Comparison of ENCODE assay signal across 11 mouse cellular contexts in the genomic region with DNA sequence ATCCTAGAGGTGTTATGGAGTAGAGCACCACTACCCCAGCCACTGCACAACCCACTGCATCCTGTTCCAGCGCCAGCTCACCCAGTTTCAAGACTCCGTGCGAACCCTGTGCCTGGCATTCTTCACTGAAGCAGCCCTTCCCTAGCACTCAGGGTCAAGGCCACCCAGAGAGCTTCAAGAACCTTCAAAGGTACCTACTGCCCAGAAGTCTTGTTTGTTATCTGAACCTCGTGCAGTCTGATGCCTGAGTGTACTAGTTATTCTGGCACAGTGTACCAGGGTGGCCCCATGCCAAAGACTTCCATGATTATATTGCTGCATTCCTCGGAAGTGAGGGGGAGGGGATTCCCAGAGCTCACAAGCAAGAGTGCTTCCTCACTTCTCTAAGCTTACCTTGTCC. TPM values are rescaled to one million over a fixed set of nuclear protein-coding genes. Genes with fewer than 3 reads are reported as not detected.
DNase-seq lines count a peak whose midpoint lies in the region; ATAC-seq lines count a peak whose summit lies in the region.
"Had no signal": no experiment of that assay in that cellular context is flagged by ENCODE, and none has a peak within 500 bp of the region (broad histone marks: within the 10 kb centered on the region; RNA-seq: fewer than 3 reads in every experiment).

No protein-coding gene starts in this region.

- no peak overlapping the region for H3K27ac ChIP-seq in heart, embryonic 14.5 days (replicated peaks in 1 of 2; ENCODE audit: control insufficient read depth in 1 of 2, insufficient read depth in 1 of 2, low read depth in 2 of 2, low read length in 2 of 2)
- H3K27ac ChIP-seq: hindbrain, embryonic 12.5 days; macrophage had no signal

- WGBS in heart, embryonic 14.5 days: 37% methylated on average over 5 of the region's 5 CpGs

- peak; percentile 51; the same call in 1 of the 2 replicates for ATAC-seq in heart, embryonic 14.5 days (ENCODE audit: insufficient number of reproducible peaks, insufficient read depth, low FRiP score, low read depth)
- ATAC-seq in megakaryocyte-erythroid progenitor cell, adult 5-6 weeks (replicated peaks; ENCODE audit: low FRiP score, low TSS enrichment, poor library complexity, severe bottlenecking): no peak

- intact Hi-C loops in gastrocnemius, postnatal 36 days (cut with DNase I): no loop called here

- no peaks in the 10 kb centered on the region for H3K9me3 ChIP-seq in heart, embryonic 14.5 days (ENCODE audit: control insufficient read depth, low read length)
- H3K9me3 ChIP-seq: hindbrain, embryonic 12.5 days had no signal

- H3K4me1 ChIP-seq in heart, embryonic 14.5 days (ENCODE audit: control insufficient read depth in 2 of 2, insufficient read depth in 2 of 2, low read length in 2 of 2): peaks cover 10 to 18% of the 10 kb centered on the region in 2 experiments
- H3K4me1 ChIP-seq: hindbrain, embryonic 12.5 days had no signal

- DNase-seq in heart, adult 11 months: no peak
- DNase-seq in right cerebral cortex, postnatal 4 days: peak; percentile 60
- DNase-seq in right cerebral cortex, postnatal 25 days: no peak
- DNase-seq in kidney, postnatal 10 days: peak; percentile 47
- peak; percentile 94 for DNase-seq in testis, postnatal 10 days (ENCODE audit: low spot score)
- no peak for DNase-seq in gastrocnemius, postnatal 36 days

- H3K4me3 ChIP-seq in heart, embryonic 14.5 days (ENCODE audit: control insufficient read depth in 1 of 2, insufficient read depth in 1 of 2, low read depth in 1 of 2, low read length in 2 of 2): no peak overlapping the region
- H3K4me3 ChIP-seq: hindbrain, embryonic 12.5 days had no signal

- H3K4me2 ChIP-seq in heart, embryonic 14.5 days (ENCODE audit: low read length): no peak overlapping the region
- H3K4me2 ChIP-seq: hindbrain, embryonic 12.5 days had no signal

- no peaks in the 10 kb centered on the region for H3K27me3 ChIP-seq in heart, embryonic 14.5 days (ENCODE audit: control insufficient read depth, insufficient read depth, low read length)
- H3K27me3 ChIP-seq: hindbrain, embryonic 12.5 days had no signal

- H3K9ac ChIP-seq in heart, embryonic 14.5 days (ENCODE audit: low read length): no peak overlapping the region
- H3K9ac ChIP-seq: hindbrain, embryonic 12.5 days had no signal

- H3K36me3 ChIP-seq in heart, embryonic 14.5 days (ENCODE audit: control insufficient read depth, insufficient read depth, low read length): no peaks in the 10 kb centered on the region

RNA-seq across cellular contexts. Expression of a gene that starts 38.1 kb away (rescaled TPM):
- polyA plus RNA-seq in heart, embryonic 14.5 days (2014; fragmentation: Nextera tagmentation; extraction: Ambion mirVana): 7.8 and 11.6 TPM in 2 replicates
- not detected in 2 replicates for total RNA-seq in megakaryocyte-erythroid progenitor cell, adult 5-6 weeks (2014; fragmentation: Nextera tagmentation)
- total RNA-seq in megakaryocyte-erythroid progenitor cell, adult 5-6 weeks (2017): not detected in 2 replicates
- 1 to 10 TPM in 1 of 2 experiments, under 1 TPM in 1; 0.64 to 1.6 TPM for total RNA-seq in gastrocnemius, postnatal 36 days (2021)

RNA-seq across cellular contexts. Expression of a gene that starts 57.6 kb away (rescaled TPM):
- 0.19 TPM in 1 of 2 replicates, not detected in the other for polyA plus RNA-seq in heart, embryonic 14.5 days (2014; fragmentation: Nextera tagmentation; extraction: Ambion mirVana)
- not detected in 2 replicates for total RNA-seq in megakaryocyte-erythroid progenitor cell, adult 5-6 weeks (2014; fragmentation: Nextera tagmentation)
- total RNA-seq in megakaryocyte-erythroid progenitor cell, adult 5-6 weeks (2017): not detected in 2 replicates
- not detected for total RNA-seq in gastrocnemius, postnatal 36 days (2021)
- polyA plus RNA-seq: cortical plate, adult 2 months; hindbrain, embryonic 12.5 days; macrophage had no signal

Comparison
In these comparisons a context has a peak if more than half of its experiments do, and no peak if none do; other contexts are left out.
1. DNase-seq: peak in right cerebral cortex, postnatal 4 days (single experiment), kidney, postnatal 10 days (single experiment) and testis, postnatal 10 days (single experiment); none in heart, adult 11 months (single experiment), right cerebral cortex, postnatal 25 days (single experiment) and gastrocnemius, postnatal 36 days (0 of 2).